Mouse (Mus musculus) G1E (cell line): ENCODE data around the gene Rad18. TPM values are rescaled to one million over a fixed set of nuclear protein-coding genes. Genes with fewer than 3 reads are reported as not detected.

Experiments used
- ATAC-seq: 2 replicates; pipeline ENCODE4 v1.8.0; 2016; ENCODE audit warnings: mild to moderate bottlenecking; ENCODE audit not compliant: insufficient number of reproducible peaks, poor library complexity, low FRiP score, severe bottlenecking; ENCODE audit errors: extremely low read depth
- DNase-seq: peaks from one replicate; pipeline ENCODE4 v3.0.0; 2012; ENCODE audit warnings: low spot score
- H3K27me3 ChIP-seq: 2 replicates; pipeline ENCODE4 v1.6.1; 2012; ENCODE audit warnings: mild to moderate bottlenecking, low read length, inconsistent platforms; ENCODE audit not compliant: insufficient read depth
- H3K36me3 ChIP-seq: replicated peaks from 2 replicates; pipeline ENCODE3; 2012; ENCODE audit warnings: mild to moderate bottlenecking, inconsistent platforms
- H3K4me1 ChIP-seq: 2 replicates; pipeline ENCODE4 v1.6.1; 2012; ENCODE audit warnings: low read depth, low read length, inconsistent platforms, mixed read lengths; ENCODE audit not compliant: insufficient read depth
- H3K4me3 ChIP-seq: 2 replicates; pipeline ENCODE4 v1.5.1; 2012; ENCODE audit warnings: low read depth, mild to moderate bottlenecking, inconsistent platforms, low read length, moderate library complexity, mixed read lengths
- H3K9me3 ChIP-seq: replicated peaks from 2 replicates; pipeline ENCODE4 v1.6.1; 2012; ENCODE audit warnings: inconsistent platforms
- CTCF ChIP-seq: IDR thresholded peaks from 2 replicates; pipeline ENCODE4 v1.5.1; 2012; ENCODE audit warnings: low read depth, low read length, inconsistent platforms, mixed read lengths
- GATA1 ChIP-seq: IDR thresholded peaks from 2 replicates; pipeline ENCODE4 v1.6.1; 2012; ENCODE audit warnings: borderline replicate concordance, low read length, inconsistent platforms, mixed read lengths
- GATA2 ChIP-seq: IDR thresholded peaks from 2 replicates; pipeline ENCODE4 v1.6.1; 2012; ENCODE audit warnings: low read depth, low read length, inconsistent platforms, borderline replicate concordance
- POLR2AphosphoS5 ChIP-seq: IDR thresholded peaks from 2 replicates; pipeline ENCODE4 v1.6.1; 2012; ENCODE audit warnings: low read depth, low read length, inconsistent platforms; ENCODE audit not compliant: insufficient replicate concordance
- TAL1 ChIP-seq: conservative IDR thresholded peaks from 2 replicates; pipeline ENCODE4 v1.6.1; 2012; ENCODE audit warnings: low read depth, low read length, inconsistent platforms, mixed read lengths
- polyA plus RNA-seq: library from polyadenylated mRNA; stranded (reverse); fragments of >175 nt; gene quantifications from 2 replicates; pipeline ENCODE4 v1.2.3, GENCODE M21; 2012
- total RNA-seq, 2 experiments: library from RNA; stranded (forward) in 1 of 2; stranded (reverse) in 1 of 2; fragments of 200-1000 nt in 1 of 2; fragments of >200 nt in 1 of 2; fragmentation: Nextera tagmentation in 1 of 2; gene quantifications; 2 replicates each; pipeline ENCODE4 v1.2.3; 2014 to 2017

Rad18 gene
- total and polyA plus RNA-seq, 3 experiments = 2.7 to 93.8 (median 36.1) TPM

DNA sequence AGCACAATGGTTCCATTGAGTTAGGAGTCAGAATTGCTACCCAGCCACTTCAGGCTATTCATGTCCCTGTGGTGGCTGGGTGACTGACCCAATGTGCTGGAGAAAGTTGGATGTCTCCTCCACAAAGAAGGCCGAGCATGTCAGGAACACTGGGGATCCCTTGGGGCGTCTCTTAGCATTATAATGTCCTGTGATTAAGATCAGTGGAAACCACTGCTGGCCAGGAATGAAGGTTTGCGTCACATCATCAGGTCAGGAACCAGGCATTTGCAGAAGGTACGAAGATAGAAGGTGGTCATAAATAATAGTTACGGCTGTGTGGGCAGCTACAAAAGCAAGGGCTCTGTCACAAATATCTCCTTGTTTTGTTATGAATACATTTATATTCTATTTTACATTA is 111.5 kb downstream of the Rad18 start:
- no peak for DNase-seq
- H3K9me3 ChIP-seq = peaks cover 6% of the 10 kb centered on the region; the same call in 1 of the 2 replicates
- no peak for ATAC-seq
- no peaks in the 10 kb centered on the region for H3K27me3 ChIP-seq
- TF ChIP-seq GATA1 (no peak), POLR2AphosphoS5 (no peak), TAL1 (no peak), CTCF (no peak), GATA2 (no peak)
- no peaks in the 10 kb centered on the region for H3K36me3 ChIP-seq
- H3K4me1 ChIP-seq = no peaks in the 10 kb centered on the region
- no peak overlapping the region for H3K4me3 ChIP-seq

DNA sequence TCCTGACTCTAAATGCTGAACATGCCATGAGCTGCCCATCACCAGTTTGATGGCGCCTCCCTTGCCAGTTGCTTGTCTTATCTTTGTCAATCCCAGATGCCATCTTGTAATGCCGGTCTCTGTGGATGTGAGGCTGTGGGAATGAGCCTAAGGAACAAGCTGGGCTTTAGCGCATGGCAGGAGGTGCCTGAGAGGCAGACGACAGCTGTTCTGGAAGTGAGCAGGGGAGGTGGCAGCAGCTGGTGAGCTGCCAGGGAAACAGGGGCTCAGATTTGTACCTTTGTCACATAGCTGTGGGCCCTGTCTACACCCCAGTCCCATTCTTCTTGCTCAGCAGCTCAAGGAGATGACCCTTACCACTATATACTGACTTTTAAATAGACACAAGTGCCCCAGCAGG is 114.5 kb downstream of the Rad18 start:
- DNase-seq (no peak), ATAC-seq (no peak)
- Histone ChIP-seq H3K4me1 (no peaks in the 10 kb centered on the region), H3K36me3 (no peaks in the 10 kb centered on the region), H3K9me3 (peaks cover 13% of the 10 kb centered on the region), H3K27me3 (no peaks in the 10 kb centered on the region), H3K4me3 (no peak overlapping the region)
- TF ChIP-seq GATA1 (no peak), CTCF (no peak)

DNA sequence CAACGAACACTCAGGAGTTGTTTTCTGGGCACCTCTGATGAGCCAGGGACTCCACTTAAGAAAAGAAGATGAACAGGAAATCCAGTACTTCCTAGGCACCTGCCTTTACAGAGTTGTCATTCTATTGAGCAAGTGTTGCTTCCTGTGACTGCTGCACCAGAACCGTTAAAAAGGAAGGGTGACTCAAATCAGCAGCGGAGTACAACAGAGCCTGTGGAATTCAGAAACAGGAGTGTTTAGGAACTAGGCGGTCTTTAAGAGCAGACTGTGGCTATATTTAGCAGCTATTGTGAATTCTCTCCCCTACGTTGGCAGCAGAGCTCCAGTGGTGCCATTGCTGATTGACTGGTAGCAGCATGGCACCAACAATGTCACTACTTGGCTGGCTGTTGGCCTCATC is 119.3 kb downstream of the Rad18 start:
- no peaks in the 10 kb centered on the region for H3K27me3 ChIP-seq
- H3K4me1 ChIP-seq = no peaks in the 10 kb centered on the region
- DNase-seq (no peak), ATAC-seq (no peak)
- H3K4me3 ChIP-seq = no peak overlapping the region
- H3K36me3 ChIP-seq = no peaks in the 10 kb centered on the region
- TF ChIP-seq POLR2AphosphoS5 = no peak
- no peak for TF ChIP-seq GATA1
- no peak for TF ChIP-seq TAL1
- TF ChIP-seq GATA2 = no peak
- no peak for TF ChIP-seq CTCF
- peaks cover 13% of the 10 kb centered on the region for H3K9me3 ChIP-seq

DNA sequence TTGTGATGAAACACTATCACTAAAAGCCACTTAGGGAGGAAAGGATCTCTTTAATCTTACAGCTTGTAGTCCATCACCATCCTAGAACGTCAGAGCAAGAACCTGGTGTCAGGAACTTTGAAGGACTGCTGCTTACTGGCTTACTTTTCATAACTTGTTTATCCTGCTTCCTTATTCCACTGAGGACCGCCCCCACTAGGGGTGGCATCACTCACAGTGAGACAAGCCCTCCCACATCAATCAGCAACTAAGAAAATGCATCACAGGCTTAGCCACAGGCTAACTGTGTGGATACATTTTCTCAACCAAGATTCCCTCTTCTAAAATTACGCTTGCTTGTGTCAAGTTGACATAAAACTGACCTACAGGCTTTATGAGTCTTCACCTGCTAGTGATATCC is 121.9 kb downstream of the Rad18 start:
- DNase-seq = no peak
- no peaks in the 10 kb centered on the region for H3K27me3 ChIP-seq
- no peak for ATAC-seq
- H3K4me1 ChIP-seq = no peaks in the 10 kb centered on the region
- H3K4me3 ChIP-seq = no peak overlapping the region
- no peaks in the 10 kb centered on the region for H3K36me3 ChIP-seq
- H3K9me3 ChIP-seq = peaks cover 7% of the 10 kb centered on the region
- TF ChIP-seq POLR2AphosphoS5 (no peak), GATA1 (no peak), CTCF (no peak), TAL1 (no peak), GATA2 (no peak)

DNA sequence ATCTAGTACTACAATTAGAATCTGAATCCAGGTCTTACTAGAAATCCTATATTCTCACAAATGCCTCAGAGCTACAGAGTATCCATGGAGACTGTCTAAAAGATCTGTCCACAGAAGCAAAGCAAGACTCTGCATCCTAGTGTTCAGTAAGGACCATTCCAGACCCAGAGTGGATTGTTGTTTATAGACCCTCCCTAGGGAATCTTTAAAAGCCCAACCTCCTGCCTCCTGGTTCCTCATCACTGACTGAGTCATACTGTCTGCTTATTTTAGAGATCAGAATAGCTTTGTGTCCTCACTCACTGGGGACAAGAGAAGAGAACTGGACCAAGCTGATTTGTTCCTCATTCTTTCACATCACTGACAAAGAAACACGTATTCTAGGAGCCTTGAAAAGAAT is 126.1 kb downstream of the Rad18 start:
- H3K27me3 ChIP-seq = no peaks in the 10 kb centered on the region
- TF ChIP-seq GATA1 (no peak), CTCF (no peak), POLR2AphosphoS5 (no peak), GATA2 (no peak), TAL1 (no peak)
- no peaks in the 10 kb centered on the region for H3K4me1 ChIP-seq
- DNase-seq (no peak), ATAC-seq (no peak)
- no peaks in the 10 kb centered on the region for H3K36me3 ChIP-seq
- no peaks in the 10 kb centered on the region for H3K9me3 ChIP-seq
- H3K4me3 ChIP-seq = no peak overlapping the region

Other genes starting within 250 kb of the Rad18 start
- not detected in 2 replicates for gene Cav3, start 237.2 kb downstream of the Rad18 start, total RNA-seq (2014; fragmentation: Nextera tagmentation)
- not detected in 2 replicates for gene Cav3, start 237.2 kb downstream of the Rad18 start, total RNA-seq (2017)
- gene Cav3, start 237.2 kb downstream of the Rad18 start, polyA plus RNA-seq = not detected in 2 replicates
- not detected in 2 replicates for gene Oxtr, start 206.7 kb downstream of the Rad18 start, total RNA-seq (2014; fragmentation: Nextera tagmentation)
- 0.06 and 0.27 TPM in 2 replicates for gene Oxtr, start 206.7 kb downstream of the Rad18 start, total RNA-seq (2017)
- gene Oxtr, start 206.7 kb downstream of the Rad18 start, polyA plus RNA-seq = 0.01 TPM in 1 of 2 replicates, not detected in the other